Mouse (Mus musculus): ENCODE results near the gene Prss57. TPM values are rescaled to one million over a fixed set of nuclear protein-coding genes. Genes with fewer than 3 reads are reported as not detected.

Gene Prss57
- polyA plus RNA-seq, 1 experiment: 0.11 TPM

DNA sequence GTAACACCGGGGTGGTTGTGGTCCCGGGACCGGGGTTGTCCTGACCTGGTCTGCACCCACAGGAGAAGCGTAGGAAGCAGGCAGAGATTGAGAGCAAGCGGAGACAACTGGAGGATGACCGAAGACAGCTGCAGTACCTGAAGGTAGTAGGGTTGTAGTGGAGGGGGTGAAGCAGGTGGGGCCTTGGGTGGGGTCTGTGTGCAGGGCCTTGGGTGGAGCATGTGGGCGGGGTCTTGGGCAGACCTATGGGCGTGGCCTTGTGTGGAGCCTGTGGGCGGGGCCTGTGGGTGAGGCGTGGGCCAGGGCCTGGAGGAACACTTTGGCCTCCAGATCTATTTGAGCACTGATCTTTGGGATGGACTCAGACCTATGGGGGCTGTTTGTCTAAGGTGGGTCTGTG lies 16.2 kb upstream of the Prss57 start:
- Histone ChIP-seq H3K4me3 (ENCODE audit: control insufficient read depth, low read depth, low read length) (no peak overlapping the region), H3K36me3 (ENCODE audit: control insufficient read depth, insufficient read depth, low read length) (no peaks in the 10 kb centered on the region), H3K27ac (ENCODE audit: control insufficient read depth, insufficient read depth, low read depth, low read length) (no peak overlapping the region; the same call in 1 of the 2 replicates), H3K4me1 (ENCODE audit: control insufficient read depth, insufficient read depth, low read length) (peaks cover 50% of the 10 kb centered on the region), H3K27me3 (ENCODE audit: control insufficient read depth, insufficient read depth, low read length) (no peaks in the 10 kb centered on the region)
- TF ChIP-seq POLR2A (IDR thresholded peaks at IDR 0.05; ENCODE audit: control insufficient read depth, low read depth, low read length) (no peak), CTCF (IDR thresholded peaks at IDR 0.05; ENCODE audit: control insufficient read depth, insufficient read depth, insufficient replicate concordance, low read depth, low read length) (no peak)

DNA sequence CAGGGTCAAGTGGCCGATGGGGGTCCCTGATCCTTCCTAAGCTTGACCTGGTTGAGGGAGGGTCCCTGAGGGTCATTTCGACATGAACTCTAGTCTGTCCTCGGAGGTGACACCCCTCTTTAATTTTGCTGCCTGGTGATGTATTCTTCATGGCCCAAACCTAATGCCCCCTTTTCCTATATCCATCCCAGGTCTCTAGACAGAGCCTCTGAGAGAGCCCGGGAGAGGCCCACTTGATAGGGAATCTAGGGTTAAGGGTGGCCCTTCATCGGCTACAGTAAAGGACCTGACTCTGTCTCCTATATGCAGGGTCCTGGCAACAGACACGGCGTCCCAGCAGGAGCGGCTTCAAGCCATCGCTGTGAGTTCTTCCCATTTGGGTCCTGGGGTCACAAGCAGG lies 15.6 kb upstream of the Prss57 start:
- no peak overlapping the region for H3K27ac ChIP-seq (ENCODE audit: control insufficient read depth, insufficient read depth, low read depth, low read length)
- no peak overlapping the region for H3K4me3 ChIP-seq (ENCODE audit: control insufficient read depth, low read depth, low read length)
- TF ChIP-seq POLR2A (IDR thresholded peaks at IDR 0.05; ENCODE audit: control insufficient read depth, low read depth, low read length) (no peak), CTCF (IDR thresholded peaks at IDR 0.05; ENCODE audit: control insufficient read depth, insufficient read depth, insufficient replicate concordance, low read depth, low read length) (no peak)
- no peaks in the 10 kb centered on the region for H3K27me3 ChIP-seq (ENCODE audit: control insufficient read depth, insufficient read depth, low read length)
- H3K4me1 ChIP-seq (ENCODE audit: control insufficient read depth, insufficient read depth, low read length): peaks cover 54% of the 10 kb centered on the region
- H3K36me3 ChIP-seq (ENCODE audit: control insufficient read depth, insufficient read depth, low read length): no peaks in the 10 kb centered on the region

DNA sequence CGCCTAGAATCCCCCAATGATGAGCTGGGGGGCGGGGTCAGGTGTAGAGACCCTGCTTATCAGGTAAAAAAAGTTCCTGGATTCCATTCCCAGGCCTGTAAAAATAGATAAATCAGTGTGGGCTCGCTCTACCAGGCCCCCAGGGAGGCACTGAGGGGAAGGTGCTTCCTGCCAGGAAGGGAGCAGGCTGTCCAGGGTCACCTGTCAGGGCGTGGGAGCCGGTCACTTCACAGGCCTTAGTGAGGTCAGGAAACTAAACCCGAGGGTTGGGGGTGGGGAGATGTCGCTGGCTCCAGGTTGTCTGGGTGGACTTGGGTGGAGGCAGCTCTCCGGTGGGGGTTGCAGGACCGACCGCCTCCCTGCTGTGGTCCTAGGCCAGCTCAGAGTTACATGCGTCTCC lies 14.9 kb upstream of the Prss57 start:
- Histone ChIP-seq H3K4me3 (ENCODE audit: control insufficient read depth, low read depth, low read length) (no peak overlapping the region), H3K4me1 (ENCODE audit: control insufficient read depth, insufficient read depth, low read length) (peaks cover 54% of the 10 kb centered on the region), H3K27ac (ENCODE audit: control insufficient read depth, insufficient read depth, low read depth, low read length) (peak overlapping the region; percentile 39; the same call in 1 of the 2 replicates), H3K27me3 (ENCODE audit: control insufficient read depth, insufficient read depth, low read length) (no peaks in the 10 kb centered on the region), H3K36me3 (ENCODE audit: control insufficient read depth, insufficient read depth, low read length) (no peaks in the 10 kb centered on the region)
- TF ChIP-seq CTCF (IDR thresholded peaks at IDR 0.05; ENCODE audit: control insufficient read depth, insufficient read depth, insufficient replicate concordance, low read depth, low read length) (no peak), POLR2A (IDR thresholded peaks at IDR 0.05; ENCODE audit: control insufficient read depth, low read depth, low read length) (no peak)

DNA sequence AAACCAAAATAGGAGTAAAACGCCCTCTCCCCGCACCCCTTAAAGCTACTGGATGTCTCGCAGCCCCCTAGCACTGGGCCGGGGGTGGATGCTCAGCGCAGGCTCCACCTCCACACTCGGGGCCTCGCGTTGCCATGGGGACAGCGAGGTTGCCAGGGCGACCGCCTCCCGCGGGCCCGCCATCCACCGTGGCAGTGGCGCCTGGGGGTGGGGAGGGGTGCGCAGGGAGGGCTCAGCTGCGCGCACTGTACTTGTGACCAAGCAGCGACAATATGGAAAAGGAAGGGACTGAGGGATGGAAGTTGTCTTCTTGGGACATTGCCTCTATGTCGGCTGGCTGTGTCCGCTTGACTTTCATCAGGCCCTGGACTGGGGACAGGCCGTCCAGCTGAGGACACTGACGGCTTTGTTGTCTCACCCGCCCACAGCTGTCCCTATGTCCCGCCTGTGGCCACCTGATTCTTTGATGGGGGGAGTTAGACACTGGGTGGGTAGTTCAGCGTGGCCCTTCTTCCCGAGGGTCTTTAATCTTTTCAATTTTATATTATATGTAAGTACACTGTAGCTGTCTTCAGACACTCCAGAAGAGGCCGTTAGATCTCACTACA lies 13.1 kb upstream of the Prss57 start:
- peaks cover 54% of the 10 kb centered on the region for H3K4me1 ChIP-seq (ENCODE audit: control insufficient read depth, insufficient read depth, low read length)
- peak overlapping the region; percentile 84 for H3K4me3 ChIP-seq (ENCODE audit: control insufficient read depth, low read depth, low read length)
- H3K36me3 ChIP-seq (ENCODE audit: control insufficient read depth, insufficient read depth, low read length): no peaks in the 10 kb centered on the region
- no peaks in the 10 kb centered on the region for H3K27me3 ChIP-seq (ENCODE audit: control insufficient read depth, insufficient read depth, low read length)
- H3K27ac ChIP-seq (ENCODE audit: control insufficient read depth, insufficient read depth, low read depth, low read length): peak overlapping the region; percentile 55
- TF ChIP-seq POLR2A (IDR thresholded peaks at IDR 0.05; ENCODE audit: control insufficient read depth, low read depth, low read length): no peak
- no peak for TF ChIP-seq CTCF (IDR thresholded peaks at IDR 0.05; ENCODE audit: control insufficient read depth, insufficient read depth, insufficient replicate concordance, low read depth, low read length)

DNA sequence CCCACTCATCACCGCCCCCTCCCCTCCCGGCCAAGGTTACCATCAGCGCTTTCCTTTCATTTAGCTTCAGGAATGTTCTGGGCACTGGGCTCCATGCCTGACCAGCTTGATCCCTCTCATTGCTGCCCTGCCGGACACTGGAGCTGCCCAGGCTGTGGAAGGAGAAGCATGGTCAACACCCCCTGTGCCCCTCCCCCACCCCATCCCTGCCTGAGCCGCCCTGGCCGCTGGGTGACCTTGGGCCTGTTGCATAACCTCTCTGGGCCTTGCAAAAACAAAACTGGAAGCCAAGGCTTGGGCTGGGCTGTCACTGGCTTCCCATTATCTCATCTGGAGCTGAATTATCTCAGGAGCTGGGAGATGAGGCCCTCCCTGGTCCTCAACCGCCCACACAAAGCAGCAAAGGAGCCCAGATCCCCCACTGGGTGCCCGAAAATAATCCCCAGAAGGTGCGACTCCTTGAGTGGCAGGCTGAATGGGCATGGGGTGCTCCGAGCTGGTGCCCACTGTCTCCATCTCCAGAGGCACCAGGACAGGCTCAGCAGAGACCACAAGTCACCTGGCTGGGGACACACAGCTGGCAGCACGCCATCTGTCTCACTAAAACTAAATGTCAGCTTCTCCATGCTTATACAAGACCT lies 11.7 kb upstream of the Prss57 start:
- Histone ChIP-seq H3K27ac (ENCODE audit: control insufficient read depth, insufficient read depth, low read depth, low read length) (peak overlapping the region; percentile 73), H3K4me1 (ENCODE audit: control insufficient read depth, insufficient read depth, low read length) (peaks cover 50% of the 10 kb centered on the region), H3K36me3 (ENCODE audit: control insufficient read depth, insufficient read depth, low read length) (no peaks in the 10 kb centered on the region), H3K4me3 (ENCODE audit: control insufficient read depth, low read depth, low read length) (no peak overlapping the region), H3K27me3 (ENCODE audit: control insufficient read depth, insufficient read depth, low read length) (no peaks in the 10 kb centered on the region)
- no peak for TF ChIP-seq POLR2A (IDR thresholded peaks at IDR 0.05; ENCODE audit: control insufficient read depth, low read depth, low read length)
- no peak for TF ChIP-seq CTCF (IDR thresholded peaks at IDR 0.05; ENCODE audit: control insufficient read depth, insufficient read depth, insufficient replicate concordance, low read depth, low read length)

DNA sequence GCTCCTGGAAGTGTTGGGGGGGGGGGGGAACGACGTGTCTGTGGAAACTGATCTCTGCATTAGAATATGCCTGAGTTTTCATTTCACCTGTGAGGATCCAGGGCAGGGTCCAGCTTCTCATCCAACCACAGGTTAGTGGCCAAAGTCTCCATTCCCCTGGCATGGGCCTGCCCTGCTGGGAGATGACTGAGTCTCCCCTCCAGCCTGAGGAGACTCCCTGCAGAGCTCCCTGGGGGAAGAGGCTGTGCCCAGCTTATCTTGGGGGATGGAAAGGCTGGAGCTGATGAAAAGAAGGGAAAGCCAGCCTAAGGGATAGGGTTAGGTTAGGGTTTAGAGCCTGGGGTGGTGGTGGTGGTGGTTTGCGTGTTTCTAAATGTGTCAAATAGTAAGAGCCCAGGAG lies 11.1 kb upstream of the Prss57 start:
- Histone ChIP-seq H3K4me1 (ENCODE audit: control insufficient read depth, insufficient read depth, low read length) (peaks cover 46% of the 10 kb centered on the region), H3K4me3 (ENCODE audit: control insufficient read depth, low read depth, low read length) (no peak overlapping the region), H3K36me3 (ENCODE audit: control insufficient read depth, insufficient read depth, low read length) (no peaks in the 10 kb centered on the region), H3K27ac (ENCODE audit: control insufficient read depth, insufficient read depth, low read depth, low read length) (peak overlapping the region; percentile 0; the same call in 1 of the 2 replicates), H3K27me3 (ENCODE audit: control insufficient read depth, insufficient read depth, low read length) (no peaks in the 10 kb centered on the region)
- no peak for TF ChIP-seq POLR2A (IDR thresholded peaks at IDR 0.05; ENCODE audit: control insufficient read depth, low read depth, low read length)
- no peak for TF ChIP-seq CTCF (IDR thresholded peaks at IDR 0.05; ENCODE audit: control insufficient read depth, insufficient read depth, insufficient replicate concordance, low read depth, low read length)

DNA sequence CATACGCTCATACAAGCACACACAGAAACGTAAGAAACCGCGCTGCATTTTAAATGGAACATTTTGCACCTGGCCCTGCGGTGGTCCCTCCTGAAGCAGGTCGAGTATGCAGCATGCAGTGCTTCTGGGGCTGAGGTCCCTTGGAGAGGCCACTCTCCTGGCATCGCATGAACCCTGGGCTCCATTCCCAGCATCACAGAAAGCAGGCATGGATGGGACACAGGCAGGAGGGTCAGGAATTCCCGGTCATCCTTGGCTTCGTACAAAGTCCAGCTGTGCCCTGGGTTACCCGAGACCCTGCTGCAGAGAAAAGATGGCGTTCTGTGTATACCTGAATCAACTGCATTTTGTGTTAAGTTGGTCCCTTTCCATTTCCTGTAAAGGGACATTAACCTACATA lies 9.7 kb upstream of the Prss57 start:
- H3K4me3 ChIP-seq (ENCODE audit: control insufficient read depth, low read depth, low read length): no peak overlapping the region
- H3K36me3 ChIP-seq (ENCODE audit: control insufficient read depth, insufficient read depth, low read length): no peaks in the 10 kb centered on the region
- H3K4me1 ChIP-seq (ENCODE audit: control insufficient read depth, insufficient read depth, low read length): peaks cover 36% of the 10 kb centered on the region
- no peak for TF ChIP-seq POLR2A (IDR thresholded peaks at IDR 0.05; ENCODE audit: control insufficient read depth, low read depth, low read length)
- no peak for TF ChIP-seq CTCF (IDR thresholded peaks at IDR 0.05; ENCODE audit: control insufficient read depth, insufficient read depth, insufficient replicate concordance, low read depth, low read length)
- H3K27me3 ChIP-seq (ENCODE audit: control insufficient read depth, insufficient read depth, low read length): no peaks in the 10 kb centered on the region
- H3K27ac ChIP-seq (ENCODE audit: control insufficient read depth, insufficient read depth, low read depth, low read length): no peak overlapping the region

Data from testis, adult 2 months (tissue).